Mouse (Mus musculus): ENCODE measurements around the gene Actl6b. TPM values are rescaled to one million over a fixed set of nuclear protein-coding genes. Genes with fewer than 3 reads are reported as not detected.
A peak's percentile ranks its signal among the peaks of the same experiment; 100 is the strongest.

Actl6b gene
- polyA plus RNA-seq (2014; fragmentation: Nextera tagmentation; extraction: Ambion mirVana), result 6.7 and 7.3 TPM in 2 replicates

- Histone ChIP-seq H3K4me2 (replicated peaks; ENCODE audit: low read depth, low read length) (peak within 1 kb of the TSS; percentile 31), H3K4me1 (ENCODE audit: control insufficient read depth, insufficient read depth, low read length) (no peaks in the 10 kb centered on the region), H3K27ac (ENCODE audit: low read length) (no peak within 1 kb of the TSS), H3K27me3 (ENCODE audit: control insufficient read depth, insufficient read depth, low read length) (no peaks in the 10 kb centered on the region), H3K36me3 (ENCODE audit: control insufficient read depth, insufficient read depth, low read length) (no peaks in the 10 kb centered on the region), H3K9ac (replicated peaks; ENCODE audit: low read depth, low read length) (no peak within 1 kb of the TSS), H3K9me3 (ENCODE audit: control insufficient read depth, low read depth, low read length) (no peaks in the 10 kb centered on the region), H3K4me3 (ENCODE audit: low read depth, low read length) (0 out of 2 replicates have a peak within 1 kb of the TSS, but pooled peaks have one; percentile 15)
- ATAC-seq (ENCODE audit: insufficient number of reproducible peaks, insufficient read depth, low FRiP score, low read depth), result peak; percentile 75
- 1% methylated on average over 37 of the region's 37 CpGs for WGBS
These were observed at the start of gene Actl6b for GRCm38 (mm10) chr5:137553411-137553837. Gene Actl6b (plus strand): TSS chr5:137553517.

DNA sequence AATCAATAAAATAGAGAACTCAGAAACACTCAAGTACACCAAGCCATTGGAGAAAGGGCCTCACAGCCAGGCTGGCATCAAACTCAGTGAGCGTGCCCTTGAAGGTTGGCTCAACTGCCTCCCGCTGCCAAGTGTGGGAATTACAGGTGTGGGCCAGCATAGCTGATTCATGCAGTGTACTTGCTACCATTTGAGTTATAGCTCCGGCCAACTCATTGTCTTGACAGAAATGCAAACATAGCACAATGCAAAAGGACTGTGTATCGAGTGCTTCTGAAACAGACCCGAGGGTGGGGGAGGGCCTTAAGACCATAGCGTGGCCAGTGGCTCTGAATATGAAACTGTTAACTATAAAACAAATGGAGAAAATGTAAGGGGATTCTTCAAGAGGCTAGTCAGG is 49.3 kb upstream of the Actl6b start:
- Histone ChIP-seq H3K4me1 (ENCODE audit: control insufficient read depth, insufficient read depth, low read length) (peaks cover 9% of the 10 kb centered on the region; the same call in 1 of the 2 replicates), H3K9ac (replicated peaks; ENCODE audit: low read depth, low read length) (no peak overlapping the region), H3K4me3 (ENCODE audit: low read depth, low read length) (no peak overlapping the region), H3K27me3 (ENCODE audit: control insufficient read depth, insufficient read depth, low read length) (no peaks in the 10 kb centered on the region), H3K4me2 (replicated peaks; ENCODE audit: low read depth, low read length) (no peak overlapping the region), H3K36me3 (ENCODE audit: control insufficient read depth, insufficient read depth, low read length) (peaks cover 2% of the 10 kb centered on the region; the same call in 1 of the 2 replicates), H3K9me3 (ENCODE audit: control insufficient read depth, low read depth, low read length) (no peaks in the 10 kb centered on the region), H3K27ac (ENCODE audit: low read length) (no peak overlapping the region)
- no peak for ATAC-seq (ENCODE audit: insufficient number of reproducible peaks, insufficient read depth, low FRiP score, low read depth)
- WGBS, result 73% methylated on average over 6 of the region's 6 CpGs

GRCm38 (mm10) chr5:137510014-137510501 is 43.3 kb upstream of the Actl6b start:
- ATAC-seq (ENCODE audit: insufficient number of reproducible peaks, insufficient read depth, low FRiP score, low read depth), result peak; percentile 83
- WGBS, result 2% methylated on average over 29 of the region's 52 CpGs
- Histone ChIP-seq H3K27me3 (ENCODE audit: control insufficient read depth, insufficient read depth, low read length) (no peaks in the 10 kb centered on the region), H3K4me2 (replicated peaks; ENCODE audit: low read depth, low read length) (peak overlapping the region; percentile 29), H3K27ac (ENCODE audit: low read length) (peak overlapping the region; percentile 80), H3K4me3 (ENCODE audit: low read depth, low read length) (peak overlapping the region; percentile 100), H3K9me3 (ENCODE audit: control insufficient read depth, low read depth, low read length) (no peaks in the 10 kb centered on the region), H3K36me3 (ENCODE audit: control insufficient read depth, insufficient read depth, low read length) (peaks cover 7% of the 10 kb centered on the region; the same call in 1 of the 2 replicates), H3K4me1 (ENCODE audit: control insufficient read depth, insufficient read depth, low read length) (peaks cover 14% of the 10 kb centered on the region), H3K9ac (replicated peaks; ENCODE audit: low read depth, low read length) (peak overlapping the region; percentile 98)

GRCm38 (mm10) chr5:137510573-137511390 is 42.5 kb upstream of the Actl6b start:
- H3K36me3 ChIP-seq (ENCODE audit: control insufficient read depth, insufficient read depth, low read length), result peaks cover 7% of the 10 kb centered on the region; the same call in 1 of the 2 replicates
- peaks cover 14% of the 10 kb centered on the region for H3K4me1 ChIP-seq (ENCODE audit: control insufficient read depth, insufficient read depth, low read length)
- peak overlapping the region; percentile 100 for H3K4me3 ChIP-seq (ENCODE audit: low read depth, low read length)
- peak overlapping the region; percentile 80 for H3K27ac ChIP-seq (ENCODE audit: low read length)
- peak; percentile 35 for ATAC-seq (ENCODE audit: insufficient number of reproducible peaks, insufficient read depth, low FRiP score, low read depth)
- WGBS, result under 1% methylated on average over 47 of the region's 83 CpGs
- no peaks in the 10 kb centered on the region for H3K9me3 ChIP-seq (ENCODE audit: control insufficient read depth, low read depth, low read length)
- peak overlapping the region; percentile 68 for H3K4me2 ChIP-seq (replicated peaks; ENCODE audit: low read depth, low read length)
- no peaks in the 10 kb centered on the region for H3K27me3 ChIP-seq (ENCODE audit: control insufficient read depth, insufficient read depth, low read length)
- H3K9ac ChIP-seq (replicated peaks; ENCODE audit: low read depth, low read length), result peak overlapping the region; percentile 98

DNA sequence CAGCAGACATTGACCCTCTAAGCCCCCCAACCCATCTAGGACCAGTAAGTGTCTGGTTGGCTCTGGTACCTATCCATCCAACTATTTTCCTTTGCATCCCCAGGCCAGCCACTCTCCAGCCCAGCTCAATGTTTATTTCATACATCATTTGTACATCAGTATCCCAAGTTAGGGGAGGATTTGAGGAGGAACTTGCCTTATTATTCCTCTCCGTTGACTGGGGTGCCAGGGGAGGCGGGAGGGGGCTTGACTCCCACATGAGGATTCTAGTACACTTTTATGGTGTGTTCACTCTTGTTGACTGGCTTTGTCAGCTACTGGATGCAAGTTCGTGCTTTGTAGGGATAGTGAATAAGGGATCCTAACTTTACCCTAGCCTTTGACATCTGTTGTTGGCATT is 41.6 kb upstream of the Actl6b start:
- Histone ChIP-seq H3K4me3 (ENCODE audit: low read depth, low read length) (peak overlapping the region; percentile 100), H3K9ac (replicated peaks; ENCODE audit: low read depth, low read length) (peak overlapping the region; percentile 98; the same call in 1 of the 2 replicates), H3K4me2 (replicated peaks; ENCODE audit: low read depth, low read length) (peak overlapping the region; percentile 68), H3K36me3 (ENCODE audit: control insufficient read depth, insufficient read depth, low read length) (peaks cover 7% of the 10 kb centered on the region; the same call in 1 of the 2 replicates), H3K27ac (ENCODE audit: low read length) (no peak overlapping the region), H3K4me1 (ENCODE audit: control insufficient read depth, insufficient read depth, low read length) (peaks cover 14% of the 10 kb centered on the region), H3K27me3 (ENCODE audit: control insufficient read depth, insufficient read depth, low read length) (no peaks in the 10 kb centered on the region), H3K9me3 (ENCODE audit: control insufficient read depth, low read depth, low read length) (no peaks in the 10 kb centered on the region)
- ATAC-seq (ENCODE audit: insufficient number of reproducible peaks, insufficient read depth, low FRiP score, low read depth), result no peak
- 53% methylated on average over 3 of the region's 3 CpGs for WGBS

DNA sequence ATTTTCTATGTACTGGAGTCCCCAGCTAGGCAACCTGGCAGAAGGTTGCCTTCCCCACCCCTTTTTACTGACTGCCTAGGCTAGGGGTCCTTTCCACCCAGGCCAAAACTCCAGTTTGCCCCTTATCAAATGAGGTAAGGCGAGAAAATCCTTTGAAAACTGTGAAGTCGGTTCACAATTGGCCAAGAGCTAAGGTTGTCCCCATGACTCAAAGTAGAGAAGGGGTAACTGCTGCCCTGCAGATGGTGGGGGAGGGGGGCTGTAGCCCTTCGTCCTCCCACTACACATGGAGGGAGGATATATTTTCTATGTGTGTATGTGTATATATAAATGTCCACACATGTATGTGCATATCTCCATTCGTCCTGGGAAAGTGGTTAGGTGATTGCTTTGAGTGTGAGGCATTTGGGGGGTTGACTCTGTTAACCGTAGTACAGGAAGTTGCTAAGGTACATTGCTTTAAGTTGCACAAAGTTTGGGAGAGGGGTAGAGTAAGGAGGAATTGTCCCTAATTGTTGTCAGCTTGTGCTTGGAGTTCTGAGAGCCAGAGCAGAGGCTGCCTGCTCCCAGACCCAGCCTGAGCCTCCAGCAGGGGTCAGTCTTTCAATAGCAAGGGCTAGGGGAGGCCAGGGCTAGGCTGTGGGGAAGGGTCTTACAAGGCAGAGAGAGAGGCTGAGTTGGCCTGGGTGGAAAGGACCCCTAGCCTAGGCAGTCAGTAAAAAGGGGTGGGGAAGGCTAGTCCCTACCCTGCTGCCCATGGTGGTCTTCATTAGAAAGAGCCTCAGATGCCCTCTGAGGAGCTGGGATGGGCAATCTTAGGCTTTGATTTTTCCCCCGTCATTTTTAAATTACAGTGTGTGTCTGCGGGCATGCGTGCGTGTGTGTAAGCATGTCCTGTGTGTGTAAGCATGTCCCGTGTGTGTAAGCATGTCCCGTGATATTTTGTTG is 40.2 kb upstream of the Actl6b start:
- Histone ChIP-seq H3K27ac (ENCODE audit: low read length) (no peak overlapping the region), H3K9me3 (ENCODE audit: control insufficient read depth, low read depth, low read length) (no peaks in the 10 kb centered on the region), H3K36me3 (ENCODE audit: control insufficient read depth, insufficient read depth, low read length) (peaks cover 11% of the 10 kb centered on the region; the same call in 1 of the 2 replicates), H3K4me1 (ENCODE audit: control insufficient read depth, insufficient read depth, low read length) (peaks cover 14% of the 10 kb centered on the region), H3K4me2 (replicated peaks; ENCODE audit: low read depth, low read length) (no peak overlapping the region), H3K4me3 (ENCODE audit: low read depth, low read length) (no peak overlapping the region), H3K9ac (replicated peaks; ENCODE audit: low read depth, low read length) (no peak overlapping the region), H3K27me3 (ENCODE audit: control insufficient read depth, insufficient read depth, low read length) (no peaks in the 10 kb centered on the region)
- 78% methylated on average over 11 of the region's 11 CpGs for WGBS
- ATAC-seq (ENCODE audit: insufficient number of reproducible peaks, insufficient read depth, low FRiP score, low read depth), result no peak

GRCm38 (mm10) chr5:137513951-137514721 is 39.2 kb upstream of the Actl6b start:
- Histone ChIP-seq H3K9me3 (ENCODE audit: control insufficient read depth, low read depth, low read length) (no peaks in the 10 kb centered on the region), H3K36me3 (ENCODE audit: control insufficient read depth, insufficient read depth, low read length) (peaks cover 21% of the 10 kb centered on the region), H3K27ac (ENCODE audit: low read length) (no peak overlapping the region), H3K4me1 (ENCODE audit: control insufficient read depth, insufficient read depth, low read length) (peaks cover 14% of the 10 kb centered on the region), H3K27me3 (ENCODE audit: control insufficient read depth, insufficient read depth, low read length) (no peaks in the 10 kb centered on the region), H3K9ac (replicated peaks; ENCODE audit: low read depth, low read length) (no peak overlapping the region), H3K4me2 (replicated peaks; ENCODE audit: low read depth, low read length) (no peak overlapping the region), H3K4me3 (ENCODE audit: low read depth, low read length) (no peak overlapping the region)
- WGBS, result 82% methylated on average over 12 of the region's 12 CpGs
- no peak for ATAC-seq (ENCODE audit: insufficient number of reproducible peaks, insufficient read depth, low FRiP score, low read depth)
